Mouse (Mus musculus): Measurements from ENCODE around the gene Ppp4r4. TPM values are rescaled to one million over a fixed set of nuclear protein-coding genes. Genes with fewer than 3 reads are reported as not detected.
"Not testable (repeated sequence)": the region's sequence is repeated elsewhere in the genome, so short reads cannot be mapped to it uniquely, and the experiment has no call there.

The Ppp4r4 gene
- 2.6 and 3.4 TPM in 2 replicates for polyA plus RNA-seq (2016; fragmentation: Nextera tagmentation; extraction: Ambion mirVana)

- peak within 1 kb of the TSS; percentile 76 for H3K4me3 ChIP-seq
- WGBS, result under 1% methylated on average over 70 of the region's 74 CpGs
- H3K36me3 ChIP-seq, result no peaks in the 10 kb centered on the region
- peak within 1 kb of the TSS; percentile 85 for H3K27ac ChIP-seq (replicated peaks)
- H3K9me3 ChIP-seq (replicated peaks), result no peaks in the 10 kb centered on the region
- peak; percentile 94 for DNase-seq (ENCODE audit: low spot score)
- H3K27me3 ChIP-seq (ENCODE audit: low read depth, poor library complexity, severe bottlenecking), result peaks cover 26% of the 10 kb centered on the region
- peaks cover 12% of the 10 kb centered on the region for H3K4me1 ChIP-seq
Measured at GRCm38 (mm10) chr12:103532020-103532648, at the start of gene Ppp4r4. TSS of gene Ppp4r4 (plus strand) at chr12:103532283.

DNA sequence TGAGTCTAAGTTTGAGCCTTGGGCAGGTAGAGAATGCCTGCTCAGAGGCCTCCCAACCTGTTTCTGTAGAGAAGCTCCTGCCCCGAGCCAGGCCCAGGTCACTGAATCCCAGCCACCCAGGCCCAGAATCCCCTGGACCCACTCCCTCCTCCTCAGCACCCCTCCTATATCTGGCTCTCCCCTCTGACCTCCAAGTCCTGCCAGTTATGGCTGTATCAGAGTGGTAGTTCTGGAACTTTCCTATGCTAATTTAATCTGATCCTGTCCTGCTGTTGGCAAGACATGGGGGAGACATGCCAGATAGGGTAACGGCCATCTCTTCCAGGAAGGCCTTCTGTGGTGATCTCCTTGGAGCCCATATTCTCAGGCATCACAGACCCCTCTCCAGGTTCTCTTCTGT lies 49.3 kb upstream of the Ppp4r4 start:
- Histone ChIP-seq H3K4me3 (no peak overlapping the region), H3K27me3 (ENCODE audit: low read depth, poor library complexity, severe bottlenecking) (no peaks in the 10 kb centered on the region), H3K36me3 (no peaks in the 10 kb centered on the region), H3K4me1 (no peaks in the 10 kb centered on the region), H3K9me3 (replicated peaks) (no peaks in the 10 kb centered on the region), H3K27ac (replicated peaks) (no peak overlapping the region)
- WGBS, result 78% methylated on average over 2 of the region's 2 CpGs
- DNase-seq (ENCODE audit: low spot score), result no peak

DNA sequence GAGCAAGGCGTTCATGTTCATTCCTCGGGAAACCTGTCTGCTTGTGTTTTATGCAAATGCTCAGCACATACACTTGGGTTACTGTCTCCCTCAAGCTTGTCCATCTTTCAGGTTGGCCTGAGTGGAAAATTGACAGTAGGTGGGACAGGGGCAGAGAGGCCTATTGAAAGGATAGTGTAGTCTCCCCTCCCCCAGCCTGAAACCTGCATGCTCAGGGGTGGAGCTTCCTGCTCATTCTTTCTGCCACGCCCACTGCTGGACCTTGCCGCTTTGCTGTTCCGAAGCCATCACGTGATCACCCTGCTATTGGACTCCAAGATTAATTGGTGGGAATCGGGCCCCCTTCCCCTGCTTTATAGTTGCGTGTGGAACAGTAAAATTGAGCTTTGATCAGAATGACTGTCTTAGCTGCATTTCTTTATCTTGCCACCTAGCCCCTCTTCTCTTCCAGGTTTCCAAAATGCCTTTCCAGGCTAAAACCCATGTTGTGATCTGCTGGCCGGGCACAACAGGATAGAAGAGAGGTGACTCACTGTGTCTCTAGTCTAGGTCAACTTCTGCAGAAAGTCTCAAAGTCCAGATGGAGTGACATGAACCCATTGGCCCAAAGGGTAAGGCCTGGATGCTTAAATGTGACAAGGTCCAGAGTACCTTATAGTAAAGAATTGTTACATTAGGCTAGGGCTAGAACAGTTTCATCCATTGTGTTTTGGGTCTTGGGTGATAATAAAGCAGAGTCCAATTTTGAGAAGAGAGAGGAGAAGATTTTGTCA lies 47.7 kb upstream of the Ppp4r4 start:
- 66% methylated on average over 9 of the region's 9 CpGs for WGBS
- H3K9me3 ChIP-seq (replicated peaks); H3K4me3 ChIP-seq; DNase-seq (ENCODE audit: low spot score); H3K27me3 ChIP-seq (ENCODE audit: low read depth, poor library complexity, severe bottlenecking); H3K4me1 ChIP-seq; H3K36me3 ChIP-seq; H3K27ac ChIP-seq (replicated peaks): not testable (repeated sequence)

- Histone ChIP-seq H3K4me3 (no peak overlapping the region), H3K36me3 (no peaks in the 10 kb centered on the region), H3K27ac (replicated peaks) (no peak overlapping the region), H3K9me3 (replicated peaks) (no peaks in the 10 kb centered on the region), H3K4me1 (no peaks in the 10 kb centered on the region), H3K27me3 (ENCODE audit: low read depth, poor library complexity, severe bottlenecking) (no peaks in the 10 kb centered on the region)
- WGBS, result 88% methylated on average over 1 of the region's 1 CpGs
- DNase-seq (ENCODE audit: low spot score), result no peak
Measured at GRCm38 (mm10) chr12:103486726-103487125, 45.4 kb upstream of the Ppp4r4 start.

GRCm38 (mm10) chr12:103487276-103487675 lies 44.8 kb upstream of the Ppp4r4 start:
- WGBS, result 84% methylated on average over 4 of the region's 4 CpGs
- H3K27me3 ChIP-seq (ENCODE audit: low read depth, poor library complexity, severe bottlenecking), result no peaks in the 10 kb centered on the region
- H3K4me3 ChIP-seq, result no peak overlapping the region
- no peaks in the 10 kb centered on the region for H3K9me3 ChIP-seq (replicated peaks)
- DNase-seq (ENCODE audit: low spot score), result no peak
- no peaks in the 10 kb centered on the region for H3K36me3 ChIP-seq
- no peak overlapping the region for H3K27ac ChIP-seq (replicated peaks)
- H3K4me1 ChIP-seq, result no peaks in the 10 kb centered on the region

DNA sequence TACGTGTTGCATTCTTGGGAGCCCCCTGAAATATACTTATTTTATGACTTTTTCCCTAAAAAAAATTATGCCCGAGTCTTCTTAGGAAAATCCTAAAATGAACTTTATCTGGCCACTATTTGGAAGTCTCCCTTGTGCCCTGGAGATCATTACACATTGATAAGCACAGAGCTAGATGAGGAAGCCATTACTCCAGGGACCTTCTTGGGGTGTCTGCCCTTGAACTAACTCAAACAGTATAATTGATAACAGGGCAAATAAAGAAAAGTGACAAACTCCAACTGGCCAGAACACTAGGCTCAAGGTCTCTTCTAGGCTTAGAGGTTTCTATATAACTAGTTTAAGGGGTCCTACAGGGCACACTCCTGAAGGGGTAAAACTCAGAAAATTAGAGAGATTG lies 44.3 kb upstream of the Ppp4r4 start:
- no peaks in the 10 kb centered on the region for H3K27me3 ChIP-seq (ENCODE audit: low read depth, poor library complexity, severe bottlenecking)
- no peaks in the 10 kb centered on the region for H3K4me1 ChIP-seq
- H3K4me3 ChIP-seq, result no peak overlapping the region
- WGBS, result 78% methylated on average over 2 of the region's 2 CpGs
- H3K9me3 ChIP-seq (replicated peaks), result no peaks in the 10 kb centered on the region
- no peak overlapping the region for H3K27ac ChIP-seq (replicated peaks)
- H3K36me3 ChIP-seq, result no peaks in the 10 kb centered on the region
- no peak for DNase-seq (ENCODE audit: low spot score)

GRCm38 (mm10) chr12:103491091-103491730 lies 40.9 kb upstream of the Ppp4r4 start:
- DNase-seq (ENCODE audit: low spot score), result no peak
- Histone ChIP-seq H3K27me3 (ENCODE audit: low read depth, poor library complexity, severe bottlenecking) (no peaks in the 10 kb centered on the region), H3K27ac (replicated peaks) (no peak overlapping the region), H3K4me1 (no peaks in the 10 kb centered on the region), H3K36me3 (no peaks in the 10 kb centered on the region), H3K9me3 (replicated peaks) (no peaks in the 10 kb centered on the region), H3K4me3 (no peak overlapping the region)
- 74% methylated on average over 3 of the region's 3 CpGs for WGBS

- Histone ChIP-seq H3K27me3 (ENCODE audit: low read depth, poor library complexity, severe bottlenecking) (no peaks in the 10 kb centered on the region), H3K27ac (replicated peaks) (no peak overlapping the region), H3K4me1 (no peaks in the 10 kb centered on the region), H3K4me3 (no peak overlapping the region), H3K9me3 (replicated peaks) (no peaks in the 10 kb centered on the region), H3K36me3 (no peaks in the 10 kb centered on the region)
- 41% methylated on average over 5 of the region's 5 CpGs for WGBS
- peak; percentile 51 for DNase-seq (ENCODE audit: low spot score)
Measured at GRCm38 (mm10) chr12:103492767-103493166, 39.3 kb upstream of the Ppp4r4 start.

- Histone ChIP-seq H3K27ac (replicated peaks) (no peak overlapping the region), H3K4me1 (no peaks in the 10 kb centered on the region), H3K36me3 (no peaks in the 10 kb centered on the region), H3K9me3 (replicated peaks) (no peaks in the 10 kb centered on the region), H3K27me3 (ENCODE audit: low read depth, poor library complexity, severe bottlenecking) (no peaks in the 10 kb centered on the region), H3K4me3 (no peak overlapping the region)
- 30% methylated on average over 6 of the region's 6 CpGs for WGBS
- peak; percentile 26 for DNase-seq (ENCODE audit: low spot score)
Measured at GRCm38 (mm10) chr12:103494486-103494885, 37.6 kb upstream of the Ppp4r4 start.

DNA sequence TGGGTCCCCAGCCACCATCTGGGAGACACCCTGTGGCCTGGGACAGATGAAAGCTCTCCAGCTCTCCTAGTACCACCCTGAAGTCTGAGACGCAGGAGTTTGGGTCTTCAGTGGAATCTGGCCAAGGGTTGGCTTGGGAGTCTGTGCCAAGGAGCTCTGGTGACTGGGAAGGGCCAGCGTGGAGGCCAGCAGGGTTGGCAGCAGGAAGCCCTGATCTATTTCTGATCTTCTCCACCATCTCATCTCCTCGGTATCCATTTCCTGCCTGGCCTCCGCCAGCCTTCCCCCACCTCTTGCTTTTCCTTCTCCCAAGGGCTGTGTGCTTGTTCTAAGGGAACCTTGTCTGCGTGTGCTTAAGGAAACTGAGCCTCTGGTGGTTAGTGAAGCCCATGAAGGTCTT lies 33.3 kb upstream of the Ppp4r4 start:
- no peak for DNase-seq (ENCODE audit: low spot score)
- Histone ChIP-seq H3K4me1 (no peaks in the 10 kb centered on the region), H3K9me3 (replicated peaks) (no peaks in the 10 kb centered on the region), H3K27ac (replicated peaks) (no peak overlapping the region), H3K4me3 (no peak overlapping the region), H3K27me3 (ENCODE audit: low read depth, poor library complexity, severe bottlenecking) (no peaks in the 10 kb centered on the region), H3K36me3 (no peaks in the 10 kb centered on the region)
- WGBS, result 79% methylated on average over 5 of the region's 5 CpGs

DNA sequence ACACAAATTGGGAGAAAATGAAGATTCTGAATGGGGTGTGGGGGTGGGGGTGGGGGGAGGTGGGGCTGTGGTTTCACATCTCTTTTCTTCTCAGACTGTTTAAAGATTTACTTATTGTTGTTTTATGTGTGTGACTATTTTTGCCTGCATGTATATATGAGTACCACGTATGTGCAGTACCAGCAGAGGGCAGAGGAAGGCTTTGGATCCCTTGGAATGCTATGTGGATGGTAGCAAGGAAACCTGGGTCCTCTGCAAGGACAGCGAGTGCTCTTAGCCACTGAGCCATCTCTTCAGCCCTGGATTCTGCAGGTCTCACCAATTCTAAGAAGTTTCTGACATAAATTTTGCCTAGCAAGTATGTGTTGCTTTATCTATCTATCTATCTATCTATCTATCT lies 32.8 kb upstream of the Ppp4r4 start:
- Histone ChIP-seq H3K27ac (replicated peaks) (no peak overlapping the region), H3K9me3 (replicated peaks) (no peaks in the 10 kb centered on the region), H3K27me3 (ENCODE audit: low read depth, poor library complexity, severe bottlenecking) (no peaks in the 10 kb centered on the region), H3K36me3 (no peaks in the 10 kb centered on the region), H3K4me1 (no peaks in the 10 kb centered on the region), H3K4me3 (no peak overlapping the region)
- 83% methylated on average over 2 of the region's 2 CpGs for WGBS
- no peak for DNase-seq (ENCODE audit: low spot score)

DNA sequence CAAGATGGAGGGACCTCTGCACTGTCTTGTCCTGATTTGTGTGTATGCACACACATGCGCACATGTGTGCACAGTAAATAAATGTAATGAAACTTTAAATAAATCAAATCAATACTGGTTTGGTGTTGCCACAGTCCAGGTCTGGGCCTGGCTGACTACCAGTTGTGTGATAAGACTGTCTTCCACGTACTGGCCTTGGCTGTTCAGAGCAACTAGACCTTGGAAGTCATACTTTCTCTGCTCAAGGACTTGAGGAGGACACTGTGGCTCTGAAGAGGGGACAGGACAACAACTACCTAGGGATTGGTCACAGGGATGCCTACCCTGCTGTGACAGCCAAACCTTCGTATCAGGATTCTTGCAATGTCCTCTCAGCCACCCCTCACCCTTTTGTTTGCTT lies 28.8 kb upstream of the Ppp4r4 start:
- no peaks in the 10 kb centered on the region for H3K4me1 ChIP-seq
- 76% methylated on average over 3 of the region's 3 CpGs for WGBS
- H3K4me3 ChIP-seq, result no peak overlapping the region
- no peaks in the 10 kb centered on the region for H3K36me3 ChIP-seq
- H3K27me3 ChIP-seq (ENCODE audit: low read depth, poor library complexity, severe bottlenecking), result no peaks in the 10 kb centered on the region
- no peak for DNase-seq (ENCODE audit: low spot score)
- H3K27ac ChIP-seq (replicated peaks), result no peak overlapping the region
- no peaks in the 10 kb centered on the region for H3K9me3 ChIP-seq (replicated peaks)

GRCm38 (mm10) chr12:103504402-103504801 lies 27.7 kb upstream of the Ppp4r4 start:
- DNase-seq (ENCODE audit: low spot score), result no peak
- H3K4me3 ChIP-seq, result no peak overlapping the region
- H3K27me3 ChIP-seq (ENCODE audit: low read depth, poor library complexity, severe bottlenecking), result no peaks in the 10 kb centered on the region
- no peaks in the 10 kb centered on the region for H3K9me3 ChIP-seq (replicated peaks)
- H3K36me3 ChIP-seq, result no peaks in the 10 kb centered on the region
- 92% methylated on average over 3 of the region's 3 CpGs for WGBS
- no peaks in the 10 kb centered on the region for H3K4me1 ChIP-seq
- no peak overlapping the region for H3K27ac ChIP-seq (replicated peaks)
